Mouse (Mus musculus) mouse trophoblast stem cell (cell line): ENCODE results near the gene Insl3.

Experiments used
- in situ Hi-C, 2 experiments: fragments of 300-500 bp; cut with MseI, MboI; formaldehyde crosslinking; loops; 2 replicates in 1 of 2; 3 replicates in 1 of 2; pipeline ENCODE4 v1.15.1; 2025

Gene Insl3

DNA sequence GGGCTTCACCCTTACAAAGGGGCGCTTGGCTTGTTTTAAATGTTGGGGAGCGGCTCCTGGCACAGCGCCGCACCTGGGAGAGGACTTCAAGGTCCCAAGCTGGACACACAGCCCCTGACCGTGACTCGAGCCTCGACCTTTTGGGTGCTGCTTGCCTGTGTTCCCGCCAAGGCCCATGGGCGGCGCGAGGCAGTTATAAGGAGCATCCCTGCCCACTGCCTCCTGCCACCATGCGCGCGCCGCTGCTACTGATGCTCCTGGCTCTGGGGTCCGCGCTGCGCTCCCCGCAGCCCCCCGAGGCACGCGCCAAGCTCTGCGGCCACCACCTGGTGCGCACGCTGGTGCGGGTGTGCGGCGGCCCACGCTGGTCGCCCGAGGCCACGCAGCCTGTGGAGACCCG, at the start of gene Insl3:
Insl3 (plus strand) TSS at position 187 of the 400 bp plus-strand sequence.
- in situ Hi-C loops: no loop called here

DNA sequence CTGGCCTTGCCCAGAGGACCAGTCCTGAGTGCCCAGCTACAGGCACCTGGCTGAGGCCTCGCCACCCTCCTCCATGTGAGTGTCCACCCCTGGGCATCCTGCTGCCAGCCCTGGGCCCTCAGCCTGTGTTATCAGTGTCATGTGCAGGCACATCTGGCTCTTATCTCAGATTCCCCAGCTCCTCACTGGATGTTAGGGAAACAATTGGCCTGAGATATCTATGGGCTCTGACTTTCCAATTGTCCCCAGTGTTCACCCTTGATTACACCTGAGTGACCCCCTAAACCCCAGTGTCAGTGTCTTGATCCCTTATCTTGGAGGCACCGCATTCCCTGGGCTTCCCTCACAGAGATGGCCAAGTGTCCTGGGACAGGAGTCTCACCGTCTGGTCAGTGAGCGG, 49.7 kb upstream of the Insl3 start:
- in situ Hi-C loops: no loop called here

DNA sequence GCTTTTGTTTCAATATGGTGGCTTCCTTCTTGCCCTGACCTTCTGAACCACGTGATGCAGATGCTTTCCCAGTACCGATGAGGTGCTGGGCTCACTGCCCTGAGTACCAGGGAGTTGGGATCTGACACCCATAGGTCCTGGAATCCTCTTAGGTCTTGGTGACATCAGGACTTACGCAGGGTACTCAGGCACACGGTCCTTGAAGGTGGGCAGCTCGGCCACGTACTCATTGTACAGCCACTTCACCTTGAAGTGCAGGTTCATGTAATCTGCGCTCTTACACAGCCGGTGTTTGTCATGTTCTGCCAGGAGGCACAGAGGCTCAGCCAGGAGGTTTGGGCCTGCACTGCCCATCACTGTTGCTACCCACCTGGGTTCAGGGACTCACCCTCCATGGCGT, 43.5 kb upstream of the Insl3 start:
- in situ Hi-C loops: no loop called here

DNA sequence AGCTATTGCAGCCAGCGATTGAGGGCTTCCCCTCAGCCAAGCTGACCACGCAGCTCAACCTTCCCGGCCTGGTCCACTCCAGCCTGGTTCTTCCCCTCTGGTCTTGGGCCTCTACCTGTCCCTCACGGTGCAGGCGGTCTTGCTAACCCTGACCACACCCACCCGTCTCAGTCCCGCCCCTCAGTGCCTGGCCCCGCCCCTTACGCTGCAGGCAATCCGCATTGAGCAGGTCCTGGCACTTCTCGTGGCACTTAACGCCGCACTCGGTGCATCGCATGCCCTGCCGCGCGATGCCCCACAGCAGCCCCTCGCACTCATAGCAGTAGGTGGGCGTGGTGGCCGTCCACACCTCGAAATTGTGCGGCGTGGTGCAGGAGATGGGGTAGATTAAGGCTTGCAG, 34.4 kb upstream of the Insl3 start:
- in situ Hi-C loops: loop anchor here in 1 of 2 experiments (10.0 kb wide), 1 partner anchor 90 kb away; the partner anchor contains the start of genes Nxnl1 and Slc27a1

DNA sequence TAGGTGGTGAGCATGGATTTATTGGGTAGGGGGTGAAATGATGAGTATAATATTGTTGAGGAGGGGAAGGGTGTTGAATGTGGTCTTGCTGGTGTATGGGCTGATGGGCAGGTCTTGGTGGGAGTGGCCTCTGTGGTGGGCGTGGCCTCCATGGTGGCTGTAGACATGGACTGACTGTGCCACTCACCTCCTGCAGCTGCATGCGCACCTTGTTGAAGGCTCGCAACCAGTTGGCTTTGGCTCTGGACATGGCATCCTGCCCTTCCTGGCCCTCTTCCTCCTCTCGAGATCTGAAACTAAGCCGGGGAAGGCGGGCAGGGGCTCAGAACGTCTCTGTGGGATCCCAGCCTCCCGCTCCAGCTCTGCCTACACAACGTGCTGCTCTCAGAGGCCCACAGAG, 31.2 kb upstream of the Insl3 start:
- in situ Hi-C loops: loop anchor here in 1 of 2 experiments (10.0 kb wide), 1 partner anchor 93 kb away; the partner anchor contains the start of genes Nxnl1 and Slc27a1

DNA sequence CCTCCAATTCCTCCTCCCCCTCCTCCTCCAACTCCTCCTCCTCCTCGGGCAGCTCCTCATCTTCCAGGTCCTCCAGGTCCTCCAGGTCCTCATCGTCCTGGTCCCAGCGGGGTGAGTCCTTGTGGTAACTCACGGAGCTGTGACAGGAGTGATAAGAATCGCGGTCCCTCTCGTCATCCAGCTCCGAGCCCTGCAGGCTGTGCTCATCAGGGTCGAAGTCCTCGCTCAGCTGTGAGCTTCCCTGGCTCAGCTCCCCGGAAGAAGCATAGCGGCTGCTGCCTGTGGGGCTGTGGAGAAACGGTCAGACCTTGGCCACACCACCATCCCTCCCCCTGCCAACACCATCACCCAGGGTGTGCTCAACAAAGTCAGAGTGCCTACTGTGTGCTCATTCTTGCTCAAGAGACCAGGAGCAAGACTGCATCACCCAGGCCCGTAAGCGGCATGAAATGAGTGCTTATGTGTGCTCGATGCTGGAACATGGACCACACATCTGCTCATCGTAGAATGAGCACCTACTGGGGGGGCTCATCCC, 30.4 kb upstream of the Insl3 start:
- in situ Hi-C loops: loop anchor here in 1 of 2 experiments (10.0 kb wide), 1 partner anchor 94 kb away; the partner anchor contains the start of genes Nxnl1 and Slc27a1

DNA sequence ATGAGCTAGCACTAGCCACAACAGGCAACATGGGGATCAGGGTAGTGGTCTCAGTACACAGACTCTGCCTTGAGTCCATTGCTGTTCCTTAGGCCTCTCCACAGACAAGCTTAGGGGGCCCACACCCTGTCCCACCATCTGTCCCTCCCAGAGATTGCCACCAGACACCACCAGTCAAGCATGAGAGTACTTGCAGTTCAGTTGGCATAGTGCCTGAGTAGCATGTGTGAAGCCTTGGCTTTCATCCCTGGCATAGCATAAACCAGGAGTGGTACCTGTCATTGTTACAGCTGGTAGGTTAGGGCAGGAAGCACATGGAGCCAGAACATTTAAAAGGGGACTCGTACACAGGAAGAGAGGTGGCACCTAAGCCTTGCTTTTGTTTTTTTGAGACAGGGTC, 29.3 kb upstream of the Insl3 start:
- in situ Hi-C loops: loop anchor here (10.0 kb wide), 1 partner anchor 95 kb away; the partner anchor contains the start of genes Nxnl1 (in 2 of the 2) and Slc27a1 (in 2 of the 2)

DNA sequence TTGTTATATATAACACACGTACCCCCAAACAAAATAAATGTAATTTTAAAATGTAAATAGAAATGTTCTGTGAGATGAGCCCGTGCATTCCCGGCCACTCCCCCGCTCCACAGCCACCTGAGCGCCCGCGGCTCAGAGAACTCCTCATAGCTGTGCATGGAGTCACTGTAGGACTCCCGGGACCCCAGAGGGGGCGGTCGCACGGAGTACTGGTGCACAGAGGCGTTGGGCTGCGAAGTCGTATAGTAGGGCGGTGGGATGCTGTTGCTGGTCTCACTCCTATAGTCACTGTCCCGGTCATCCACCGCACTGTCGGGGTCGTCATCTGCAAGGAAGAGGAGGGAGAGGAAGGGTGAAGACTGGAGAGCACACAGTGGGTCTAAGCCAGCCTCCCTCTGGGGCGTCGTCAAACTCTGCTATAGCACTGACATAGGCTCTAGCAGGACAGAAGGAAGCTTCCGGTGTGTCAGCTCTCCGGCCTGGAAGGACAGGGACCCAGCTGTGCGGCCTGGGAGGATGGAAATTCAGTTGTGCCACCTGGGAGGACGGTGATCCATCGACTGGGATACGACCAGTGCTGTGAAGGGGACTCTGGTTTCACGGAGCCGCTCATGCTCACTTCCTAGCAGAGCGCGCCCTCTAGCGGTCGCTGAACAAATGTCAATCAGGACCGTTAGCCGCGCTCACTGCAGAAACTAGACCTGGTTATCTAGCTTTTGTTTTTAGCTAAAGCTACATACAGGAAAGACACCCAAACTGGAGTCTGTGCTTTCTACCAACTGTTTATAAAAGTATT, 28.5 kb upstream of the Insl3 start:
- in situ Hi-C loops: loop anchor here in 1 of 2 experiments (10.0 kb wide), 1 partner anchor 96 kb away; the partner anchor contains the start of genes Nxnl1 and Slc27a1

DNA sequence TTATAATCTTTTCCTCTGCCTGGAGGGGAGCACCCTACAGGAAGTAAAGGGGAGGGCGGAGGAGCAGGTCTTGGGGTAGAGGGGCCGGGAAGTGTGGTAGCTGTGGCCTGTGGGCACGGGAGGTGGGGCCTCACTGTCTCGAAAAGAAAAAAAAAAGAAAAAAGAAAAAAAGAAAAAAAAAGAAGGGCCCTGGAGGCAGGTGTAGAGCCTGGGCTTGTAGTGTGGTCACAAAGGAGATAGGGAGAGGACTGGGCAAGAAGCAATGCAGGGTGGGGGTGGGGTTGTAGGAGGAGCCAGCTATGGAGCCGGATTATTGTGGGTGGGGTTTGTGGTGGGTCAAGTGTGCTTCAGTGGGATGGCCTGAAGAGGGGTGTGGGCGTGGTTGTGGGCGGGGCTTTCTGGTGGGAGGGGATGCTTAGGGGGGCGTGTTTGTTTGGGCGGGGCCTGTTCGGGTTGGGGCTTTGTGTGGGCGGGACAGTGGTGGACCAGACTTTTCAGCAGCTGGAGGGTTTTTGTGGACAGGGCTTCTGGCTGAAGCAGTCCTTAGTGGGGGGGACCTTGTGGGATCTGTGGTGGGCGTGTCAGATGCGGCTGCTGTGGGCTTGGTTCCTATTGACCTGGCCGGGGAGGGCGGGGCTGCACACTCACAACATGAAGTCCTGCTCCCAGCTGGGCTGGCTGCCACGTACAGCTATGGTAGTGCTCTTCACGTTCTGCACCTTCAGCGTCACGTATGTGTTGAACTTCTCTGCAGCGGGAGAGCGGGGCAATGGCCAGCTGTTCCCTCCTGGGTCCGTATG, 23.5 kb upstream of the Insl3 start:
- in situ Hi-C loops: loop anchor here in 1 of 2 experiments (10.0 kb wide), 1 partner anchor 101 kb away; the partner anchor contains the start of genes Nxnl1 and Slc27a1

DNA sequence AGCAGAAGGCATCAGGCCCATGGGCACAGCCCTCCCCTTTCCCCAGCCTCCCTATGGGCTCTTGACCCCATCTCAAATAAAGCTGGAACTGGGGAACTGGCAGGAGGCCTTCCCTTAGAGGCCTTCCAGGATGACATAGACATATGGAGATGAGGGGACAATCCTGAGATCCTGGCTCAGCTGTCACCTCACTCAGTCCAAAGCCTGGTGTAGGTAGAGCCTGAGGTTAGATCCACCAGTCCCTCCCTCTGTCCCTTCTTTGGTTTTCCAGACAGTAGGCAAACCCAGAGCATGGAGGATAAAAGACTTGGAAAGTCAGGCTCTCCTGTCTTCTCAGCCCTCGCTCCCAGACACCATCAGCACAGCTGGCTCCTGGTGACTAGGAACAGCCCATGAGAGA, 22.2 kb upstream of the Insl3 start:
- in situ Hi-C loops: loop anchor here in 1 of 2 experiments (10.0 kb wide), 1 partner anchor 102 kb away; the partner anchor contains the start of genes Nxnl1 and Slc27a1

DNA sequence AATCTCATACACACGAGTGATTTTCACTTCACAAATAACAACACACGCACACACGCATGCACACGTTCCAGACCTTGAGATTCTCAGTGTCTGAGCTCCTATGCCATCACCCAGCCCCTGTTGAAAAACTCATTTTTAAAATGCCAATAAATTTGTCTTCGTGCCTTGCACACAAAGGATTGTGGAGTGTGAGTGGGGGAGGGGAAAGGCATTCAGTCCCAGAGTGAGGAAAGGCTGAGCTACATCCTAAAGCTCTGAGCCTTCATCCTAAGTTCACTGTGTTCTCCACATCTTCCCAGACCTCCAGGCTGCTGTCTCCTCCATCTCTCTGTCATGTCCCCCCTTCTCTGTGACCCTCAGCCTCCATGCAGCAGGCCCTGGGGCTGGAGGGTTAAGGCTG, 21.8 kb upstream of the Insl3 start:
- in situ Hi-C loops: loop anchor here in 1 of 2 experiments (10.0 kb wide), 1 partner anchor 102 kb away; the partner anchor contains the start of genes Nxnl1 and Slc27a1

DNA sequence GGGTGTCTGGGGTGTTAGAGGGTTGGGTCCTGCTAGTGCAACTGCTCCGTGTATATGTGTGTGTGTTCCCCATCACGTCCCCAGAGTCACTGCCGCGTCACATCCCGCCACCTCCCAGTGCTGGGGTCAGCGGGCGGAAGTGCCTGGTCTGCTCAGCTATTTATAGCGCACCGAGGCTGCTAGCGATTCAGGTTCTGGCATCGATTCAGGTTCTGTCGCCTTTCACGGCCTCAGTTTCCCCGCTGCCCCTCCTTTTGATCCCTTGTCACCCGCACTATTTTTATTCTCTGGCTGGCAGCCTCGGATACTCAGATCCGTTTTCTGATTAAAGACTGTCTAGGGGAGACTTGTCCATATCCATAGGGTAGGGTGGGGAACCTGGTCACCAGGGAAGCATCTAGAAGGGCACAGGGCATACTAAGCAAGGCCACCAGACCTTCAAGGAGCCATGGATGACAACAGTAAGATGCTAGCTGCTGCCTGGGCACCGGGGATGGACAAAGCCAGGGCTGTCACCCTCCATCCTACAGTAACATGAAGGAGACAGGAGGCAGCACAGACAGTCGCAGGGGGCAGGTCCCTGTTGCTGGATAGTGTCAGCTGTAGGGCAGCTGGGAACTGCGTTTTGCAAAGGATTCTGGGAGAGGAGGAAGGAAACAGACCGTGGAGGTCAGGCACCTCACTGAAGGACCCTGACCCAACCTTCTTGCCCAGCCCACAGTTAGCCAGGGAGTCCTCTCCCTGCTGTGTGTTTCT, 20.6 kb upstream of the Insl3 start:
- in situ Hi-C loops: loop anchor here in 1 of 2 experiments (10.0 kb wide), 1 partner anchor 104 kb away; the partner anchor contains the start of genes Nxnl1 and Slc27a1

DNA sequence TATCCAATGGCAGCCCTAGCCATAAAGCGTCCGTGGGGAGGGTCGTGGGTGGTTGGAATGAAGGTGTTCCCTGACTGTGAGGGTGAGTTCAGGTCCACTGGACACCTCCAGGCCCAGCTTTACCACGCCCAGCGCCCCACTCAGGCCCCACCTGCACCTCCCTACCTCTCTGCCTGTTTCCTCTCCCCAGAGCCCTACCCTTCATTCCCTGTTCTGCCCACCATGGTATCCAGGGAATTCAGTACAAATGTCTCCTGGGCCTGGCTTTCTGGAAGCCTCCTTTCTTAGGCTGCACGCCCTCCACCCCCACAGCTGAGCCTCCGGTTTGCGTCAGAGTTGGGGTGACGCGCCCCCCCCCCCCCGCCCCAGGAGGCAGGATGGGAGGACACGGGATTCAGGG, 18.8 kb upstream of the Insl3 start:
- in situ Hi-C loops: no loop called here

DNA sequence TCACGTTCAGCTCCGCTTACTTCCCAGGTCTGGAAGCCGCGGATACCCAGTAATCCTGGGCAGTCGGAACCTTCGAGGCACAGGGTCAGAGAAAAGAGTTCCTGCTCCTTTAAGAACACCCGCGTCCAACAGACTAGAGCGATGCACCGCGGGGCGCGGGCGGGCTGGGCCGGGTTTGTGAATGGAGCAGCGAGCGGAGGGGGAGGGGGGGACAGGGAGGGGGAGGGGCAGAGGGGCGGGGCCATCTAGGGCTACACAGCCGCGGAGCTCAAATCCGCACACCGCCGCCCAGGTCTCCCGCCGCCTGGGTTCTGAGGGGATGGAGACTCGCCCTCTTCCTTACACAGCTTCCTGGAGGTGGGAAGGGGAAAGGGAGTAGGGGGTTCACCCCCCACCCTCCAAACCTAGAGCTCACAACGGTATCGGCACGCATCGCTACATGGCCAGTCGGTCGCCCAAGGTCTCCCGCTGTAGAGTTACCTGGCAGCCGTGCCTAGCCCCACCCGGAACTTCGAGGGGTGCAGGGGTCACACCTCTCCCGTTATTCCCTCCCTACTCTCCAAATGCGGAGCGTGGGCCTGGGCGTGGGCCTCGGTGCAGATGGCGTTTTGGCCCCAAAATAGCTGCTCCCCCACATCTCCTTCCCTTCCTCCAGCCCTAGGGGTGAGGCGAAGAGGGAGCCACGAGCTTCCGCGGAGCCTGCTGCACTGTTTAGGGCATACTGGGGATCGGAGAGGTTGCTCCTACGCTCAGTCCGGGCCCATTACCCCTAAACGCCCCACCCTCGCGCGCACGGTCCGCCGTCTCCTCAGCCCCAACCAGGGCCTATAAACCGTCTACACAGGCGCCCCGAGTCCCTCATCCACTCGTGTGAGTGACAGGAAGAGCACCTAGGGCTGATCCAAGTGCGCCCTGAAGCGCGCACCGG, 18.1 kb upstream of the Insl3 start:
- in situ Hi-C loops: no loop called here

DNA sequence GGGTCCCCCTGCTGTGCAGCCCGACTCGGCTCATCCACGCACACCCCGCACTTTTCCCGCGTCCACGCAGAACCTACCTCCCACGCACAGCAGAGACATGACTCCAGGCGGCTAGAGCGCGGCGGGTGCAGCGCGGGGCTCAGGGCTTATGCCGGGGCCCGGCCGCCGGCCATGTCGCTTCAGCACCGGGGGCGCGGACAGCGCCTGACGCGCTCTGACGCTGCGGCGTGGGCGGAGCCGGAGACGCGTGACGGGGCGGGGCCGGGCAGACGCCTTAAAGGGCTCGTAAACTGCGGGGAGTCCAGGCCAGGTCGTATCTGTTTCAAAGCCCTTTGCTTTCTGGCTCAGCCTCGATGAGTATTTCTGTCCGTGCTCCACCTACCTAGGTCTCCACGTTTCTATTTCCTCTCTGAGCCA, 17.5 kb upstream of the Insl3 start, which contains the start of gene Unc13a:
Unc13a (minus strand) TSS at position 209 of the 417 bp plus-strand sequence.
- in situ Hi-C loops: no loop called here

DNA sequence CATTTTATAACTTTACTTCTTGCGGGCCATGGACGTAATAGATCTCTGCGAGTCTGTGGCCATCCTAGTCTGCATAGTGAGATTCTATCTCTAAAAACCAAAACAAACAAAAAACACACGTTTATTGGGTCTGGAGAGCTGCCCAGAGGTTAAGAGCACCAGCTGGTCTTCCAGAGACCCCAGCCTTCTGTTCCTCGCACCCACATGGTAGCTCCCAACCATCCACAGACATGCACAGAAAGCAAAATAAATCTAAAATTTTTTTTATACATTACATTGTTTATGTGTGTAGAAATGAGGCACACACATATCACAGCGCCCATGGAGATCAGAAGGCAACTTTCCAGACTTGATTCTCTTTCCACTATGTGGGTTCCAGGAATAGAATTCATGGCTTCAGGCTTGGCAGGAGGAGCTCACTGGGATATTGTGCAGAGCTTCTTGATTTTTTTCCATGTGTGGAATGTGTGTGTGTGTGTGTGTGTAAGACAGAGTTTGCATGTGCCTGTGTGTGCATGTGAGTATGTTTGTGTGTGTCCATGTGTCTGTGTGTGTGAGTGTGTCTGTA, 16.8 kb upstream of the Insl3 start:
- in situ Hi-C loops: no loop called here

DNA sequence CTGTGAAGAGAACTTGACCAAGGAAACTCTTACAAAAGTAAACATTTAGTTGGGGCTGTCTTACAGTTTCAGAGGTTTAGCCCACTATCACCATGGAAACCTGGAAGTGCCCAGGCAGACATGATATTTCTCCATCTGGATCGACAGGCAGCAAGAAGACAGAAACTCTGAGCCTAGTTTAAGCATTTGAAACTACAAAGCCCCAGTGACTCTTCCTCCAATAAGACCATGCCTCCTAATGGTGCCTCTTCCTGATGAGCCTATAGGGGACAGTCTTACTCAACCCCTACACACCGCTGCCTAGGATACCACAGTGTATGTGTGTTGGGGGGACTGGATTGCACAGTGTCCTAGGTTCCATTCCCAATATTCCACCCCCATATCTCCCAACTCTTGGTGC, 14.9 kb upstream of the Insl3 start:
- in situ Hi-C loops: no loop called here

DNA sequence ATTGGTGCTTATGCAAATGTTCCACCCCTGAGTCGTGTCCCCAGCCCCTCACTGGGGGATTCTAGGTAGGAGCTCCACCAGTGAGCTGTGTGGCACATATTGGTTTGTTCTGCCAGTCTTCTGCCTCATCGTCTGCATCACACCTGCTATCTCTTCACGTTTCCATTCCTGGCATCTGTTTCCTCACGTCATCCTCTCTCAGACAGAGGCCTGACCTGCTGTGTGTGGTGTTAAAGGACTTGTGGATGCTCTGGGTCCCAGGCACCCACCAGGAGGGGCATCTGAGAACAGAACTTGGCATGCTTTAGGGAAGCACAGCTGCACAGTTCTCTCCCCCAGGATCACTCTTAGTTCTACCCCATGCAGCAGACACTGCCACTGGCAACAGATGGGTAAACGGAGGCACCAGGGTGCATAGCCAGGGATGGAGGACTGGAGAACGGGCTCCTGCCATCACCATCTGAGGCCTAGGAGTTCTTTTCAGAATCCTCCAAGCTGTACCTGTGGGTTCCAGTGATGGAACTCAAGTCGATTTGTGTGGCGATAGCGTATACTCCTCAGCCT, 13.5 kb upstream of the Insl3 start:
- in situ Hi-C loops: no loop called here
